Mouse (Mus musculus): ENCODE data around the gene Fmn2.

DNA sequence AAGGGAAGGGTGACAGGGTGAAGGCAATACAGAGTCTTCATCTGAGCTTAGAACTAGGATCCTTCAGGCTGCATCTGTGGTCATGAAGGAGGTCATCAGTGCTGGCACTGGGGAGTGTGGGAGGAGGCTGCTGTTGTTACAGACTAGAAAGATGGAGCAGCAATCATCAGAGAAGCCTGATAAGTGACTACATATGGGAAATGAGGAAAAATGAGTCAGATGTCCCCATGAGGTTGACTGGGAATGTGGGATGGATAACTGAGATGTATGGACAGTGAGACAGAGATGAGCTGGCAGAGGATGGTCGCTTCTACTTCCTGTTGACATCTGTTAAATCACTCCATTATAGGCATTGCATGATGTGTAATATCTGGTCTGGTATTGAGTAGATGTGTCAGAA, 139.3 kb downstream of the Fmn2 start:
- no peak for TF ChIP-seq CTCF (IDR thresholded peaks at IDR 0.05; ENCODE audit: low read depth, low read length)
- no peak for TF ChIP-seq TAL1 (conservative IDR thresholded peaks at IDR 0.05; ENCODE audit: low read depth, low read length)
- TF ChIP-seq GATA2 (IDR thresholded peaks at IDR 0.05; ENCODE audit: borderline replicate concordance, low read depth, low read length): no peak
- TF ChIP-seq GATA1 (IDR thresholded peaks at IDR 0.05; ENCODE audit: borderline replicate concordance, low read length): no peak
- no peak for TF ChIP-seq POLR2AphosphoS5 (IDR thresholded peaks at IDR 0.05; ENCODE audit: insufficient replicate concordance, low read depth, low read length)
